Mouse (Mus musculus) lung, embryonic 14.5 days (tissue): ENCODE results near the gene Nucks1. TPM values are rescaled to one million over a fixed set of nuclear protein-coding genes. Genes with fewer than 3 reads are reported as not detected.

Experiments
- ATAC-seq: fragments of 200-750 bp; cut with Nextera tagmentation; 2 replicates; pipeline ENCODE4 v1.8.0; 2017; ENCODE audit warnings: mild to moderate bottlenecking, moderate TSS enrichment, moderate library complexity; ENCODE audit not compliant: insufficient read depth
- DNase-seq: peaks from one replicate; pipeline ENCODE4 v3.0.0-alpha.2; 2015
- H3K27ac ChIP-seq: fragments of 300-500 bp; sonication (generic); 2 replicates; pipeline ENCODE4 v1.5.1; 2014; ENCODE audit warnings: low read depth, mild to moderate bottlenecking, moderate library complexity
- H3K27me3 ChIP-seq: fragments of 300-500 bp; sonication (generic); 2 replicates; pipeline ENCODE4 v1.6.1; 2014; ENCODE audit warnings: low read length, control low read depth; ENCODE audit not compliant: insufficient read depth
- H3K36me3 ChIP-seq: fragments of 300-500 bp; sonication (generic); 2 replicates; pipeline ENCODE4 v1.6.1; 2014; ENCODE audit warnings: control low read depth; ENCODE audit not compliant: insufficient read depth
- H3K4me1 ChIP-seq: fragments of 300-500 bp; sonication (generic); 2 replicates; pipeline ENCODE4 v1.6.1; 2014; ENCODE audit warnings: antibody characterized with exemption, control low read depth; ENCODE audit not compliant: insufficient read depth
- H3K4me2 ChIP-seq: fragments of 300-500 bp; sonication (generic); 2 replicates; pipeline ENCODE4 v1.6.1; 2014; ENCODE audit warnings: mild to moderate bottlenecking
- H3K4me3 ChIP-seq: fragments of 300-500 bp; sonication (generic); 2 replicates; pipeline ENCODE4 v1.5.1; 2014; ENCODE audit warnings: low read depth, low read length
- H3K9ac ChIP-seq: fragments of 300-500 bp; sonication (generic); 2 replicates; pipeline ENCODE4 v1.6.1; 2014
- H3K9me3 ChIP-seq: fragments of 300-500 bp; sonication (generic); 2 replicates; pipeline ENCODE4 v1.6.1; 2016; ENCODE audit warnings: low read depth, low read length, control low read depth
- CTCF ChIP-seq: IDR thresholded peaks from 2 replicates; pipeline ENCODE4 v1.5.1; 2016; ENCODE audit warnings: antibody characterized with exemption, low read depth
- WGBS: fragments of 180-500 bp; shearing (Covaris S2); extraction: QIAGEN DNeasy Blood & Tissue Kit; methylation state at CpG from one replicate; pipeline ENCODE4 v1.1.7; 2014; 5-methylcytosine and 5-hydroxymethylcytosine counted together
- polyA plus RNA-seq: library from polyadenylated mRNA; unstranded; fragments of >200 nt; fragmentation: Nextera tagmentation; extraction: Ambion mirVana; gene quantifications from 2 replicates; pipeline ENCODE4 v1.2.1, GENCODE M21; 2014

The Nucks1 gene
- polyA plus RNA-seq, 1 experiment from 2014 or later, result 66.1 TPM

GRCm38 (mm10) chr1:131971771-131972497, 61.6 kb downstream of the Nucks1 start:
- H3K4me3 ChIP-seq, result no peak overlapping the region
- WGBS, result 29% methylated on average over 15 of the region's 15 CpGs
- DNase-seq, result no peak
- TF ChIP-seq CTCF, result no peak
- no peak for ATAC-seq
- H3K9me3 ChIP-seq, result no peaks in the 10 kb centered on the region
- H3K27ac ChIP-seq, result no peak overlapping the region
- H3K4me1 ChIP-seq, result 0 out of 2 replicates have a peak, but pooled peaks cover 10% of the 10 kb centered on the region
- no peak overlapping the region for H3K9ac ChIP-seq
- 0 out of 2 replicates have a peak, but pooled peaks cover 4% of the 10 kb centered on the region for H3K27me3 ChIP-seq
- no peaks in the 10 kb centered on the region for H3K36me3 ChIP-seq
- H3K4me2 ChIP-seq, result no peak overlapping the region

GRCm38 (mm10) chr1:131972498-131973334, 62.4 kb downstream of the Nucks1 start:
- 34% methylated on average over 13 of the region's 13 CpGs for WGBS
- ATAC-seq (no peak), DNase-seq (no peak)
- Histone ChIP-seq H3K4me1 (0 out of 2 replicates have a peak, but pooled peaks cover 10% of the 10 kb centered on the region), H3K9ac (no peak overlapping the region), H3K36me3 (no peaks in the 10 kb centered on the region), H3K4me3 (no peak overlapping the region), H3K9me3 (no peaks in the 10 kb centered on the region), H3K27me3 (no peaks in the 10 kb centered on the region), H3K4me2 (no peak overlapping the region), H3K27ac (no peak overlapping the region)
- TF ChIP-seq CTCF, result no peak

- Histone ChIP-seq H3K9ac (no peak overlapping the region), H3K4me2 (no peak overlapping the region), H3K9me3 (no peaks in the 10 kb centered on the region), H3K4me3 (no peak overlapping the region), H3K27ac (no peak overlapping the region), H3K4me1 (0 out of 2 replicates have a peak, but pooled peaks cover 10% of the 10 kb centered on the region), H3K27me3 (no peaks in the 10 kb centered on the region), H3K36me3 (no peaks in the 10 kb centered on the region)
- ATAC-seq, result no peak
- TF ChIP-seq CTCF, result no peak
- no peak for DNase-seq
- WGBS, result 63% methylated on average over 6 of the region's 6 CpGs
Measured at GRCm38 (mm10) chr1:131973991-131974390, 63.7 kb downstream of the Nucks1 start.

- 78% methylated on average over 5 of the region's 5 CpGs for WGBS
- Histone ChIP-seq H3K4me1 (0 out of 2 replicates have a peak, but pooled peaks cover 7% of the 10 kb centered on the region), H3K27me3 (no peaks in the 10 kb centered on the region), H3K4me2 (no peak overlapping the region), H3K36me3 (no peaks in the 10 kb centered on the region), H3K4me3 (no peak overlapping the region), H3K9me3 (no peaks in the 10 kb centered on the region), H3K27ac (no peak overlapping the region), H3K9ac (no peak overlapping the region)
- TF ChIP-seq CTCF, result no peak
- DNase-seq (no peak), ATAC-seq (no peak)
Measured at GRCm38 (mm10) chr1:131976886-131977285, 66.6 kb downstream of the Nucks1 start.

- TF ChIP-seq CTCF, result no peak
- Histone ChIP-seq H3K4me3 (no peak overlapping the region), H3K36me3 (no peaks in the 10 kb centered on the region), H3K27me3 (no peaks in the 10 kb centered on the region), H3K27ac (no peak overlapping the region), H3K9ac (no peak overlapping the region), H3K4me2 (no peak overlapping the region), H3K9me3 (no peaks in the 10 kb centered on the region), H3K4me1 (no peaks in the 10 kb centered on the region)
- 50% methylated on average over 2 of the region's 2 CpGs for WGBS
- DNase-seq (no peak), ATAC-seq (no peak)
Measured at GRCm38 (mm10) chr1:131980471-131980870, 70.1 kb downstream of the Nucks1 start.

GRCm38 (mm10) chr1:131981378-131982013, 71.2 kb downstream of the Nucks1 start:
- no peak overlapping the region for H3K27ac ChIP-seq
- H3K9me3 ChIP-seq, result no peaks in the 10 kb centered on the region
- 51% methylated on average over 12 of the region's 12 CpGs for WGBS
- no peaks in the 10 kb centered on the region for H3K36me3 ChIP-seq
- no peaks in the 10 kb centered on the region for H3K4me1 ChIP-seq
- no peaks in the 10 kb centered on the region for H3K27me3 ChIP-seq
- H3K4me2 ChIP-seq, result no peak overlapping the region
- no peak overlapping the region for H3K4me3 ChIP-seq
- no peak overlapping the region for H3K9ac ChIP-seq
- peak; percentile 91 for DNase-seq
- TF ChIP-seq CTCF, result peak; percentile 88
- peak; percentile 61; the same call in 1 of the 2 replicates for ATAC-seq
